Comparison of ENCODE assay signal across 8 mouse cellular contexts in the genomic region with DNA sequence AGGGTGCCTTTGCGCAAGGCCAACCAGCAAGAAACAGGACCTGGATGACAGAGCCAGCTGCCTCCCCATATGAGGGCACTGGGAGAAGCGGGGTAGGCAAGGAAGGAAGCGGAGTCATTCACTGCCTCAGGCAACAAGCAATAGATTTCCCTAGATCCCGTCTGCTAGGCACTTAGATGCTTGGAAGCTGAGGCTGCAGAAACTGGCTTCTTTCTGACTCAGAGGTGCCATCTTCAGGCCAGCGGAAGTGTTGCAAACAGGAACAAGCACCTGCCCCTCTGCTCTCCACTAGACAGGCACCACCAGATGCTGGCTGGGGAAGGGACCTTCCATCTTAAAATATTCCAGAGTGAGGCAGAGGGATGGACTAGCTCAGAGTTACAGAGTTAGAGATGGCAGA.
DNase-seq lines count a peak whose midpoint lies in the region; ATAC-seq lines count a peak whose summit lies in the region.

No protein-coding gene starts in this region.

- peak; percentile 93 for ATAC-seq in inflammation-experienced regulatory T-cells, adult 6 months
- ATAC-seq in megakaryocyte-erythroid progenitor cell, adult 5-6 weeks (replicated peaks; ENCODE audit: low FRiP score, low TSS enrichment, poor library complexity, severe bottlenecking), result peak; percentile 70; the same call in 1 of the 2 replicates

- peak; percentile 77 to 93 for DNase-seq in adrenal gland, adult (ENCODE audit: inconsistent age in 2 of 2, low spot score in 1 of 2)
- peak; percentile 69 to 83 for DNase-seq in cerebellum, postnatal 4 days (ENCODE audit: low spot score in 2 of 2)
- DNase-seq in gastrocnemius, postnatal 10 days, result peak; percentile 74
- peak; percentile 39 to 87 for DNase-seq in left cerebral cortex, adult 9 months (ENCODE audit: low spot score in 2 of 2)
- peak; percentile 87 to 90 for DNase-seq in right cerebral cortex, postnatal 10 days (ENCODE audit: low spot score in 2 of 2)
- DNase-seq in urinary bladder, postnatal 36 days (ENCODE audit: low spot score in 2 of 2), result peak; percentile 73 to 79

Comparison
In these comparisons a context has a peak if more than half of its experiments do, and no peak if none do; other contexts are left out.
1. Peak in every context shown above with its lines: DNase-seq and ATAC-seq.